ENCODE assay signal across 9 mouse cellular contexts in the genomic region with DNA sequence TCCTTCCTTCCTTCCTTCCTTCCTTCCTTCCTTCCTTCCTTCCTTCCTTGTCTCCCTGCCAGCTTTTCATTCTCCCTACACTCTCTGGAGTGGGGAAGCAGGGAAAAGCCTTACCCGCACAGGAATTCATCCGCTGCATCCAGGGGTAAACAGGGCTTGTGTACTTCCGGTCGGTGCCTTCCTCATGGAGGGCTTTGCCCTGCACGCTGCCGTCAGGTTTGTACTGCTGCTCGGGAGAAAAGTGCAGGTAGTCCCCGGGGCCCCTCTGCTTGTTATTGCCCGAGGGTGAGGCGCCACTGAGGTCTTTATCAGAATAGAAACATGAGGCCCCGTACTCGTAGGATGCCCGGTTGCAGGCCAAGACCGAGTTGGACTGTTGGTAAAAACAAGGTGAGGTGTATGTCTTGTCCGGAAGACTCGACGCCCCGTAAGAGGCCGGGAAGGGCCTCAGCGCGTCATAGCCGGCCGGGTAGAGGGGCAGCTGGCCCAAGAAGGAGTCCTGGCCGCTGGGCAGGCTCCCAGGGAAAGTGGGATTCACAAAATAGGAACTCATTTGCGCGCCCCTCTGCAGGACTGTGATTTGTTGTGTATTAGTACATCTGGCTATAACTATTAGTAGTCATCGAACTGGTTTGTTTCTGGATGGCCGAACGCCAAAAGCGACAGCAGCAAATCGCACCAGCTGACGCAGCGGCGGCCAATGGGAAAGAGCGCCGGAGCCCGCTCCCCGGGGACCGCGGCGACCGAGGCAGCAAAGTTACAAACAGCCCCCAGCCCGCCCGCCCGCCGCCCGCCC. TPM values are rescaled to one million over a fixed set of nuclear protein-coding genes. Genes with fewer than 3 reads are reported as not detected.
DNase-seq lines count a peak whose midpoint lies in the region; ATAC-seq and TF ChIP-seq lines count a peak whose summit lies in the region.
"Had no signal": no experiment of that assay in that cellular context is flagged by ENCODE, and none has a peak within 500 bp of the region (broad histone marks: within the 10 kb centered on the region; RNA-seq: fewer than 3 reads in every experiment).

A gene (minus strand): TSS at position 651 of the 796 bp plus-strand sequence.

- H3K4me1 ChIP-seq in heart, embryonic 11.5 days (ENCODE audit: control insufficient read depth, insufficient read depth, low read length) = peaks cover 21% of the 10 kb centered on the region
- peaks cover 39% of the 10 kb centered on the region for H3K4me1 ChIP-seq in intestine, embryonic 15.5 days (replicated peaks)
- peaks cover 5% of the 10 kb centered on the region; the same call in 1 of the 2 replicates for H3K4me1 ChIP-seq in lung, embryonic 15.5 days
- H3K4me1 ChIP-seq in thymus, adult 2 months (replicated peaks; ENCODE audit: control insufficient read depth, insufficient read depth, low read length) = peaks cover 18% of the 10 kb centered on the region

- no peak for TF ChIP-seq CTCF in thymus, adult 2 months (IDR thresholded peaks at IDR 0.05; ENCODE audit: borderline replicate concordance, control insufficient read depth, extremely low read depth, insufficient read depth, low read length, poor library complexity)

- peak within 1 kb of the TSS; percentile 18; the same call in 1 of the 2 replicates for H3K4me3 ChIP-seq in heart, embryonic 11.5 days (ENCODE audit: low read depth, low read length)
- H3K4me3 ChIP-seq in intestine, embryonic 15.5 days (replicated peaks) = peak within 1 kb of the TSS; percentile 39
- peak within 1 kb of the TSS; percentile 42 for H3K4me3 ChIP-seq in lung, embryonic 15.5 days
- H3K4me3 ChIP-seq in thymus, adult 2 months (ENCODE audit: control insufficient read depth, insufficient read depth, low read length) = no peak within 1 kb of the TSS

- no peaks in the 10 kb centered on the region for H3K9me3 ChIP-seq in heart, embryonic 11.5 days (replicated peaks; ENCODE audit: control insufficient read depth, low read length)
- H3K9me3 ChIP-seq in intestine, embryonic 15.5 days = no peaks in the 10 kb centered on the region
- H3K9me3 ChIP-seq in lung, embryonic 15.5 days = no peaks in the 10 kb centered on the region

- WGBS in heart, embryonic 11.5 days (ENCODE audit: insufficient replicate concordance) = under 1% methylated on average over 47 of the region's 47 CpGs
- 7% methylated on average over 47 of the region's 47 CpGs for WGBS in intestine, embryonic 15.5 days
- WGBS in lung, embryonic 15.5 days = 3% methylated on average over 47 of the region's 47 CpGs
- 40% methylated on average over 45 of the region's 47 CpGs for WGBS in thymus, adult 2 months

- ATAC-seq in heart, embryonic 11.5 days (replicated peaks; ENCODE audit: insufficient number of reproducible peaks, low FRiP score, low TSS enrichment) = no peak
- ATAC-seq in intestine, embryonic 15.5 days = 0 out of 2 replicates have a peak, but pooled peaks have one; percentile 6
- ATAC-seq in lung, embryonic 15.5 days (ENCODE audit: borderline replicate concordance, extremely low read depth, low FRiP score, low TSS enrichment) = no peak

- H3K4me2 ChIP-seq in heart, embryonic 11.5 days = peak within 1 kb of the TSS; percentile 45
- peak within 1 kb of the TSS; percentile 91 for H3K4me2 ChIP-seq in intestine, embryonic 15.5 days (replicated peaks)
- H3K4me2 ChIP-seq in lung, embryonic 15.5 days = peak within 1 kb of the TSS; percentile 66

- no peak within 1 kb of the TSS for H3K27ac ChIP-seq in heart, embryonic 11.5 days (ENCODE audit: low read depth, low read length)
- H3K27ac ChIP-seq in intestine, embryonic 15.5 days = peak within 1 kb of the TSS; percentile 33
- H3K27ac ChIP-seq in lung, embryonic 15.5 days = peak within 1 kb of the TSS; percentile 77
- no peak within 1 kb of the TSS for H3K27ac ChIP-seq in thymus, adult 2 months (ENCODE audit: control insufficient read depth, insufficient read depth, low read length)

- no peak within 1 kb of the TSS for H3K9ac ChIP-seq in heart, embryonic 11.5 days (ENCODE audit: low read depth, low read length)
- peak within 1 kb of the TSS; percentile 15 for H3K9ac ChIP-seq in intestine, embryonic 15.5 days
- H3K9ac ChIP-seq in lung, embryonic 15.5 days = peak within 1 kb of the TSS; percentile 43

- no peak for DNase-seq in heart, adult 18-20 months
- DNase-seq in adrenal gland, adult 2 months = peak; percentile 85
- no peak for DNase-seq in spleen, adult 12 weeks (ENCODE audit: low spot score)
- no peak for DNase-seq in thymus, adult 2 months
- DNase-seq in layer of hippocampus, adult 9-11 months = no peak

- H3K27me3 ChIP-seq in heart, embryonic 11.5 days (ENCODE audit: control insufficient read depth, insufficient read depth, low read length) = peaks cover 99% of the 10 kb centered on the region
- peaks cover 63% of the 10 kb centered on the region for H3K27me3 ChIP-seq in intestine, embryonic 15.5 days (replicated peaks)
- peaks cover 96% of the 10 kb centered on the region for H3K27me3 ChIP-seq in lung, embryonic 15.5 days
- H3K27me3 ChIP-seq in thymus, adult 2 months (ENCODE audit: control insufficient read depth, insufficient read depth, low read length) = peaks cover 13% of the 10 kb centered on the region; the same call in 1 of the 2 replicates

- no peak for TF ChIP-seq POLR2A in thymus, adult 2 months (IDR thresholded peaks at IDR 0.05; ENCODE audit: control insufficient read depth, extremely low read depth, insufficient read depth, low read length, poor library complexity)

- no peaks in the 10 kb centered on the region for H3K36me3 ChIP-seq in heart, embryonic 11.5 days (ENCODE audit: control insufficient read depth, insufficient read depth, low read length)
- no peaks in the 10 kb centered on the region for H3K36me3 ChIP-seq in intestine, embryonic 15.5 days
- no peaks in the 10 kb centered on the region for H3K36me3 ChIP-seq in lung, embryonic 15.5 days
- H3K36me3 ChIP-seq in thymus, adult 2 months (ENCODE audit: control insufficient read depth, insufficient read depth, low read length) = no peaks in the 10 kb centered on the region

RNA-seq across cellular contexts. Expression of the gene that starts here (rescaled TPM):
- polyA plus RNA-seq in heart, embryonic 11.5 days (2014; fragmentation: Nextera tagmentation; extraction: Ambion mirVana) = not detected in 2 replicates
- total RNA-seq in heart, adult 18-20 months (2021) = not detected
- total RNA-seq in adrenal gland, adult 2 months (2021) = 1 to 10 TPM; 1.9 to 4.5 TPM
- 3.6 and 3.8 TPM in 2 replicates for polyA plus RNA-seq in adrenal gland, adult 2 months (2012; rRNA removed)
- polyA plus RNA-seq in intestine, embryonic 15.5 days (2015; fragmentation: Nextera tagmentation; extraction: Ambion mirVana) = 2.2 and 2.3 TPM in 2 replicates
- polyA plus RNA-seq in lung, embryonic 15.5 days (2015; fragmentation: Nextera tagmentation; extraction: Ambion mirVana) = 2.9 and 3.1 TPM in 2 replicates
- polyA plus RNA-seq in thymus, adult 2 months (2012; rRNA removed) = 0.39 and 0.46 TPM in 2 replicates
- total RNA-seq: MEL had no signal

Comparison
In these comparisons a context has a peak if more than half of its experiments do, and no peak if none do; other contexts are left out.
1. H3K27ac ChIP-seq: peak in intestine, embryonic 15.5 days (single experiment) and lung, embryonic 15.5 days (single experiment); none in heart, embryonic 11.5 days (single experiment) and thymus, adult 2 months (single experiment).
2. Peak in every context shown above with its lines, with median percentiles within 50 percentile points of each other: H3K4me2 ChIP-seq.